Mouse (Mus musculus) T-helper 1 cell (primary cell): ENCODE data around the gene Kcnab2.

ENCODE experiments used
- in situ Hi-C: fragments of 300-600 bp; cut with MboI, MseI; formaldehyde crosslinking; loops from one replicate; pipeline ENCODE4 v1.15.1; 2025; ENCODE audit warnings: high pct_unique_total_duplicates

Gene Kcnab2

DNA sequence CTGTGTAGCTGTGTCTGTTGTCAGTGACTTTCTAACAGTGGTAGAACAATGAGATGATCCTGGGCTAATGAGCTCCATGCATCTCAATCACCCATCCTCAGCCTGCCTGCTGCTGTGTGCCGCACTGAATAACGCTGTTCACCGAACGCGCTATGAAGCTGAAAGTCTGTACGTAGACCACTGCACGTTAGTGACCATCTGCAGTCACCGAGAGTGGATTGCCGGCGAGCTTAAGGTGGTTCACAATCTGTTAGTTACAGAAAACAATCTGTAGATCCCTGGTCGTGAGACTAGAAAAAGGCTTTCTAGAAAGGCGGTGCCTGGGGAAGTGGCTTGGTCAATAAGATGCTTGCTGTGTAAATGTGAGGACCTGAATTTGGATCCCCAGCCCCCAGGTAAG, 23.5 kb downstream of the Kcnab2 start:
- in situ Hi-C loops, result loop anchor here (10.0 kb wide), 1 partner anchor 1691 kb away; the partner anchor contains the start of genes Trp73 and Wrap73

DNA sequence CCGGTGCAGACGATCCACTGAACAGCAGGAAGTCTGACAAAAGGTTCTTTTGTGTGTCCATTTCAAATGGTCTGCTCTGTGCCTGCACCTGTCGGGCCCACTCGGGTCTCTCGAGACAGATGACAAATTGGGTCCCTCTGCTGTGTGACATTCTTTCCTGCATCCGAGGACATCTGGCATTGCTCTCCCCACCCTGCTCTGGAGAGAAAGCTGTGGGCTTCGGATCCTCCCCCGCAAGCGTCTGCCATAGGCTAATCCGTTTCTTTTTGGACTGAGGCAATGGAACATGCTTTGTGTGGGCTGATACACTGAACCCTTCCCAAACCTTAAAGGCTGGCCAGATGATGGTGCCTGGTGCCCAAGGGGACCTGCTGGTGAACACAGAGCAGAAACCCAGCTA, 24.6 kb downstream of the Kcnab2 start:
- in situ Hi-C loops, result loop anchor here (10.0 kb wide), 1 partner anchor 1692 kb away; the partner anchor contains the start of genes Trp73 and Wrap73

DNA sequence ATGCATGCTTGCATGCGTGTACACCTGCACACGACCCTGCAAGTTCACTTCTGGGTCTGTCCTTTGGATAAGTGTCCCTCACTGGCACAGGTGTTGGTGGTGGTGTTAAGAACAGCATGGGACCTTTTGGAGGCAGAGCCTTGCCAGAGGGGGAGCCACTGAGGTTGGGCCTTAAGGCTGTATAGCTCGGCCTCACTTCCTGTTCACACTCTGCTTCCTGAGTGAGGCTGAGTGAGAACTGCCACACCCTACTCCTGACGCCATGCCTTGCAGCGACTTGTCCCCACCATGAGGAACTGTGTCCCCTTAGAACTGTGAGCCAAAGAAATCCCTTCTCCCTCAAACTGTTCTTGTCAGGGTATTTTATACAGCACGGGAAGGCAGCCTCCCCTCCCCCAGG, 26.3 kb downstream of the Kcnab2 start:
- in situ Hi-C loops, result loop anchor here (10.0 kb wide), 1 partner anchor 1693 kb away; the partner anchor contains the start of genes Trp73 and Wrap73

DNA sequence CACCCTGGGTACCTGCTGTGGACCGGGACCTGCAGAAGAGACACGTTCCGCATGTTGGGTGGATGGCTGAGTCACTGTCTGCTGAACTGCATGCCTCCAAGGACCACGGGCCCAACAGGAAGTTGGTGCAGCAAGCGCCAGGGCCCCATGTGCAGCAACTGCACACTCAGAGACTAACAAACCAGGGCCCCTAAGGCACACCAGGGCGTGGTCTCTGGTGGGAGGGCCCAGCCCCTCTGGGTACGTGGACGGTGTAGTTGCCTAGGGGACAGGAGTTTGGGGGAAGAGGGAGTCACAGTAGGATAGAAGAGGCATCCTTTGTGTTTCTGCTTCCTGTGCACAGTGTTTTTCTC, 29.0 kb downstream of the Kcnab2 start:
- in situ Hi-C loops, result no loop called here

DNA sequence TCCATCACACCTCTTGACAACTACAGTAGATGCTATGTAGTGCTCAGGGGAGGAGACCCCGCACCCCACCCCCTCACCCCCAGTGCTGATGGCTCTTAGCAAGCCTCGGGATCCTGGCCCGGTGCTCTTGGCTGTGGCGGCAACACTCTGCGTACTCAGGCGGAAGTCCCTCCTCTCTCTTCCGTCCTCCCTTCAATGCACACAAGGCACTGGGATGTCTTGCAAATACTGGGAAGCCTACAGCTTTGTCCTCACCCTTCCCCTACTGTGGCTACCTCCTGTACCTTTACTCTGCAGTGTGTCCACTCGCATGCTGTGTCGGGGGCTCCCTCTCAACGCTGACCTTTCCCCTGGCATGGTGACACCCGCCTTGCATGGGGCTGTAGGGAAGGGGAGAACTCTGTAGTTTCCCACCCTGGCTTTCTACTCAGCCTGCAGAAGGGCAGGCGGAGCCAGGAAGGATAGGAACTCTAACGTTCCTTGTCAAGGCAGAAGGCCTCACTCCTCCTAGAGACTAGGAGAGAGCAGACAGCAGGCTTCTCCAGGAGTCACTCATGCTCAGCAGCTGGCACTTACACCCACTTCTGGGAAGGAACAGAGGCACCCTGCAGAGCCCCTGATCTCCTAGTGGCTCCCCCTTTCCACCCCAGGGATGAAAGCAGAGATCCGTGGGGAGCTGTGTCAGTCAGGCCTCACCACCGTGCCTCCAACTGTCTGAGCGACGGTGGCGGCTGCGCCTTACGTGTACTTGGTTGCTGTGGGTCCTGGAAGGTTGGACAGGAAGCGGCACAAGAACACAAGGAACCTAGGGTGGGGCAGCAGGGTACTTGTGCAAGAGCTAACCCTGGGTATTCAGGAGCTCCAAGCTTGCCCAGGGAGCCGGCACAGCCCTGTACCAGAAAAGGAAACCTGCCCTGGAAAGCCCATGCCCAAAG, 29.7 kb downstream of the Kcnab2 start:
- in situ Hi-C loops, result no loop called here

DNA sequence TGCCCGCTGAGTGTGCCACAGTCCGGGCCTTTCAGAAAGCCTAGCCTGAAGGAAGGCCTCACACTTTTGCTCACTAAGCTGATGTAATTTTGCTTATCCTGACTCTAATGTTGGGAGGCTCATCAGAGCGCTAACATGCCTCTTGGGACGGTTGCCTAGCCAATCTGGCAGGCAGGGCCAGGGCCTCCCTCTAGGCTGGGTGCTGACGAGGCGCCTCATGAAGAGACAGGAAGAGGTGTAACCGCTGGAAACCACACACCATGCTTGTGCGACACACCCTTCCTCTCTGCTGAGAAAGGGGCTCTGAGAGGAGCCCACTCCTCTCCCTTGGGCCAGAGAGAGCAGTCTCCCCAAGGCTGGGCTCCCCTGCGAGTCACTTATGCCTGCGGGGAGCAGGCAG, 31.5 kb downstream of the Kcnab2 start:
- in situ Hi-C loops, result no loop called here

DNA sequence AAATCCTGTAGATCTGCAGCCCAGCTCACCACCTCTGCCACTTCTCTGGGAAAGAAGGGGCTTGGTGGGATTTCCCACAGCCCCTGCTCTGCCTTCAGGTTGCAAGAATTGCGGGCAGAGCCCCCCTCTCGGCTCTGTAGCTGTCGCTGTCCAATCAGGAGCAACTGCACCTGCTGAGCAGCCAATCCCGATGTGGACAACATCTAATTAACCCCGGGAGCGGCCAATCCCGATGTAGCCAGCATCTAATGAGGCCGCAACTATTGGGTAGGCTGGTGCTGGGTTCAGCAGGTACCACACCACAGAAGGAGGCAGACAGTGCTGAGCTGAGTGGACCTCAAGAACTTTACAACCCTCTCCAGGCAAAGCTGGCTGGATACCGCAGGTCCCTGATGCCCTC, 36.1 kb downstream of the Kcnab2 start:
- in situ Hi-C loops, result no loop called here

DNA sequence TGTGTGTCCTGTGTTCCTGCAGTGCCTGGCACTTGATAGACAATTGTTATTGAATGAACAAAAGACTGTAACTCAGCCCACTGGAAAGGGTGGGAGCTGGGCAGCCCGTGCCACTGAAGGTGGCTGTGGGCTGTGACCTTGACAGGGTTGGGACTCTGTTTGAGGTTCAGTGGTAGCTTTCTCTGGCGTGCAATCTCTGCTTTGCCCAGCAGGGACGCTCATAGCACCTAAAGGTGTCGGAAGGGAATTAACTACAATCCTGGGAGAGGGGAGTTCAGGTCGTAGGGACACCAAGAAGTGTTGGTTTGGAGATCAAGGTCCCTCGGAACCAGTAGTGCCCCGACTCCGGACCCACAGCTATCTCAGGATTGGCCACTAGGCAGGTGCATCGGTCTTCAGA, 36.8 kb downstream of the Kcnab2 start:
- in situ Hi-C loops, result no loop called here

DNA sequence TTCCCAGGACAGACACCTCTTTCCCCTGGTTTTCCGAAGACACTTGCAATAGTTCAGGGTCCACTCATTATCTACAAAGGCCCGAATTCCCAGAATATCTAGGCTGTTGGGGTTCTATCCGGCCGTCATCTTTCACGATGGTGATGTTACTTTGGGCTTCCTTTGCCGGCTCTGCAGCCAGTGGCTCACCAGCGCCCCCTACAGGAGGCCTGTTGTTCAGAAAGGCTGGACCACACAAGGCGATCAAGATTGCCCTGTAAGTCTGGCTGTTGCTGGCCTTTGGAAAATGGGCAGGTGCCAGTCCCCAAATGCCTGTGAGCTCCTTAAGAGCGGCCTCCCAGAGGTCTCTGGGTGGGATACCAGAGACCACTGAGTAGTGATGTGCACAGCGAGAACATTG, 42.4 kb downstream of the Kcnab2 start:
- in situ Hi-C loops, result loop anchor here (5.0 kb wide), 1 partner anchor 263 kb away; no protein-coding TSS in a partner anchor

DNA sequence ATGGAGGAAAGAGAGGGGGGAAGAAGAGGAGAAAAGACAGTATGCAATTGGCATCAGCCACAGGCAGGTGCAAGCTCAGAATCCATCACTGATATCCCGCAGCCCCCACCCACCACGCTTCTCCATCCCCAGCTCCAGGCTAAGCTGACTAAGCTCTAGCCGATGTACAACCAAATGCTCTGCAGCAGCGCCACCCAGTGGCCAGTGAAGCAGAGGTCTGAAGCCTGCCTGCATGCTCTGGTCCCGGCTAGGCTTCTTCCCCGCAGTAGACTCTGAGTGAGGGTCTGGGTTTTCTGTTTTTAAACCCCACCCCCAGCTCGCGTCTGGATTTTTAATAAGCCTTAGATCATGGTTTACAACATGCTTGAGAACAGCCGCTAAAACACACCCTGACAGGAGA, 42.8 kb downstream of the Kcnab2 start:
- in situ Hi-C loops, result loop anchor here (5.0 kb wide), 1 partner anchor 263 kb away; no protein-coding TSS in a partner anchor

DNA sequence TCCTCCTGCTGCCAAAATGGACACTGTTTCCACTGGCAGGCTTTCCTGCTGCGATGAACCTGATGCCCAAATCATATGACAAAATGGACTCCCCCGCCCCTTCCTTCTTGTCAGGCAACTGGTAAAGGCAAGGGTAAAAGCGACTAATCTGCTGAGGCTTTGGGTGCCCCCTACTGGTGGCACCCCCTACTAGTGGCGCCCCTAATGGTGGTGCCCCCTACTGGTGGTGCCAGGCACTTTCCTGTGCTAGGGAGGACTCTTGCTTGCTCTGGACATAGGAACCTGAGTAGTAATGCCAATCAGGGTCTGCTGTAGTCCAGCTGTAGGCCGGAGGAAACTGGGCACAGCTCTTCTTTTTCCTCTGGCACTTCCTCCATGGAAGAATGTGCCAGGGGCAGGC, 45.4 kb downstream of the Kcnab2 start:
- in situ Hi-C loops, result no loop called here

DNA sequence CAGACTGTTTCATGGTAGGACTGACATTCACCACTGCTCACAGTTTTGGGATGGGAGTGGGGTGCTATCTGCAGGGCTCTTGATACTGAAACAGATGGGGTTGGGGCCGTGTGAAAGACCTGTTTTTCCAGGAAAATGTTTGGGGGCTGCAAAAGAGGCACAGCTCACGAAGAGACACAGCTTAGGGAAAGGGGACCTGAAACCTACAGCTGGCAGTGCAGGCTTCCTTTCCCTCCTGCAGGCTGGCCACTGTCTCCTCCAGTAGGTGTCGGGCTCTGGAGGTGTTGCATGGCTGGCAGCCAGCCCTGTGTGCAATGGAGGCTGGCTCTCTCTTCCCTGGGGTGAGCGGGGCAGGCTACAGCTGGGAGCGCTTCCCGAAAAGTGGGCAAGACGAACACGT, 49.4 kb downstream of the Kcnab2 start:
- in situ Hi-C loops, result no loop called here

DNA sequence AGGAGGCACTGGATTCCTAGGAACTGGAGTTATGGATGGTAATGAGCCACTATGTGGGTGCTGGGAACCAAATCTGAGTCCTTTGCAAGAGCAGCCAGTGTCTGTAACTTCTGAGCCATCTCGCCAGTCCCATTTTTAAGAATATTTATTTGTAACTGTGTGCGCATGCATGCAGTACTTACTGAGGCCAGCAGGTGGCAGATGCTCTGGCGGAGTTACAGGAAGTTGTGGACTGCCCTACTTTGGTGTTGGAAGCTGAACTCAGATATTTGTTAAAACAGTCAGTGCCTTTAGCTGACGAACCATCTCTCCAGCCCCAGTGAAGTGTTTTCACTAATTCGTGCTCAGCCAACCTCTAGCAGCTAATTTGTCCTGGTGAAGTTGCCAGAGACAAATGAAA, 52.7 kb downstream of the Kcnab2 start:
- in situ Hi-C loops, result no loop called here

DNA sequence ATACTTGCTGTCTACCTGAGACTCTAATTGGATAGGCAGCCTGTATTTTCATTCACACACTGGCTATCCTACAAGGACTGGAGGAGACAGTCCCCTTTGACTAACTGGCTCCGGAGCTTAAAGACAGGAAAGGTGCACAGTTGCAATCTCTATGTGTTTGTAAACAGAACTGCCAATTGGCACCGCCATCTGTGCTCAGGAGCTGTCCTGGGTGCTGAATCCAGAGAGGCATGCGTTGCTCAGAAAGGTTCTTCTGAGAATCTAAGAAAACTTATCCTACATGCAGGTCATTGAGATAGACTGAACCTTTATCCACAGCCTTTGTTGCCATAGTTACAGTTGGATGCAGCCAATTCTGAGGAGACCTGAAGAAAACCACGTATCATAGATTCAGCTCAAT, 53.3 kb downstream of the Kcnab2 start:
- in situ Hi-C loops, result no loop called here

DNA sequence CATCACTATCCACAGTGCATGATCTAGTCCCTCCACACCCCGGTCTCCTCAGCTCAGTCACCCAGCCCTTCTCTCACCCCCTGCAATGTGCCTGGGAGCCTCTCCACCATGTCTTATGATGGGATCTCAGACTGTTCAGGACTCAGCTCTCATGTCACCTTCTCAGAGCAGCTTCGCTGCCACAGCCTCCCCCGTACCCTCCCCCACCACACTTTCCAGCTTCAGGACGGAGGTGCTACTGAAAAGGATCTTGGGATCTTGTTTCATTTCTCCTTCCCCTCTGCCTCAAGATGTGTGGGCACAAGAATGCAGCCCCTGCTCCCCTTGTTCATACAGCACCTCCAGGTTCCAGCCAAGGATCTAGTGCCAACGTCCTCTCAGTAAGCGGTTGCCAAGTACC, 54.1 kb downstream of the Kcnab2 start:
- in situ Hi-C loops, result no loop called here

DNA sequence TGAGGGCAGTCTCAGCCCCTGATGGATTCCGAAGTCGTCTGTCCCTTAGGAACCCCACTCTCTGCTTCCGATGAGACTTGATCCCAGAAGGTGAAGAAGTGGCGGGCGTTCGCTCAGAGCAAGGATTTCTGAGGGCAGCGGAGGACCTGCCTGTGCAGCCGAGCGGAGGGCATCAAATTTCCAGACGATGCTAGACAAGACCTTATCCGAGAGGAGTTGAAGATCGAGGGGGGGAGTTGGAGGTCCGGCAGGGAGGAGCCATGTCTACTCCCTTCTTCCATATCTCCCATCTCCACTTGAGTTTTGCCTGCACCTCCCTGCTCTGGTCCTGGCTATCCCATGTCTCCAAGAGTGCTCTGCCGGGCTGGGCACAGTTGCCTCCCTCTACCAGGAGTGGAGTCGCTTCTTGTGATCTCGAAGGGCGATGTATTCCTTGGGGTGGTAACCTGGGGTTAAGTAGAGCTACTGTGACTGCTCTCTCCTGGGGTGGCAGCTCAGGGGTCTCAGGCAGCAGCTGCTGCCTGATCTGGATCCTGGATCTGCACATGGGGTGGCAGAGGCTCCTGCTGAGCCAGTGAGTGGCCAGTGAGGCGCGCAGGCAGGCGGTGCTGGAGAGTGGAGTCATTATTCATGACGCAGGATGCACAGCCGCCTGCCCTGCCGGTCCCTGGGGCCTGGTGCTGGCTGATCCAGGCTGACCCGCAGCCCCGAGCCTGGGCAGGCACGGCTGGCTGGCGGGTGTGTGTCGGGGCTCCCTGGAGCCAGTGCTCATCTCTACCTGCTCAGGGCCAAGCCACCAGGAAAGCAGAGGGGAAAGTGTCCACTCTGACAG, 59.2 kb downstream of the Kcnab2 start:
- in situ Hi-C loops, result no loop called here

DNA sequence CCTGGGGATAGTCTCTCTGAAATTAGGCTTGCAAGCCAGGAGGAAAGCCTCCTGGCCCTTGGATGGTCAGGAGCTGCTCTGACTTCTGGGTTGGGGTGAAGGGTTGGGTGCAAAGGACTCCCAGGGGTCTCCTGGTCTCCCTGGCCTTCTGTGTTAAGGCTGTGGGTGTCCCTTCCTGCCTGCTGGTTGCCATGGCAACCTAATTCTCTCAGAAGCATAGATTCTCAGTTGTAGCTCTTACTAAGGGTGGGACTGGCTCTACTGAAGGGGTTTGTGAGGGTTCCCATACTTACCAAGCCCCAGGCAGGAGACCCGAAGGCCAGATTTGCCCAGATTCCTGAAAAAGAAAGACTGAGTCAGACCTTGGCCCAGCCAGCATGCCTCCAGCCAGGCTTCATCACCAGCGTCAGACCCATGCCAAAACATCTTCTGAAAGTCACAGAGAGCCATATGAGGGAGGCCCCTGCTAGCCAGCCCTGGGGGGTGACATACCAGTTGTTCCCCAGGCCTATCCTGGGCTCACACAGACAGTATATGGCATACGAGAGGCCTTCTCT, 65.1 kb downstream of the Kcnab2 start:
- in situ Hi-C loops, result no loop called here

DNA sequence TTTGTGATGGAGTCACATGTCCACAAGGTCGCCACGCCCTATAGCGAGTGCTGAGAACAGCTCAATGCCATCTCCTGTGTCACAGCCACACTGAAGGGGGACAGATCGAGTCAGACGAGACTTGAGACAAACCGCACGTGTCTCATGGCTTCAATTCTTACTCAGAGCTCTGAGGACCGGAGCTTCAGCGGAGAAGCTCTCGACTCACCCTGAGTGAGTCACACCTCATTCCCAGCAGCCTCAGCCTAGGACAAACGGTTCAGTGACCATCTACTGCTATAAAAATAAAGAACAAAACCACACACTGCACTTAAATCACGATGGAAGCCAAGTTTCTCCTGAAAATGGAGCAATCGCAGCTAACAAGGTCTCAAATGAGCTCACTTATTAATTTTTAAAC, 66.7 kb downstream of the Kcnab2 start:
- in situ Hi-C loops, result no loop called here

DNA sequence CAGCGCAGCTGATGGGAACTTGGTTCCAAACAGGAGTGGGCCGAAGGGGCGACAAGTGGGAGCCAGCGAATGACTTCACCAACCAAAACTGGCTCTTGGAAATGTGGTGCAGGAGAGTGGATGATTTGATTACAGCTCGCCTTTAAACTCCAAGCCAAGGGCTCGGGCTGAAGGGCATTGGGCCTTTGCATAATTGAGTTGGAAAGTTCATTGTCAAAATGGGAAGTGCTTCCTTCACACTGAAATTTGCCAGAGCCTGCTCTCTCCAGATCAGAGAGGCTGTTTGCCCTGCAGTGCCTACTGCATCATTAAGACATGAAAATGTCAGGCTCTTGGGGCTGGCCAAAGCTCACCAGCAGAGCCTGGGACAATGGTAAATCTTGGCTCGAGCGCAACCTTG, 71.1 kb downstream of the Kcnab2 start:
- in situ Hi-C loops, result no loop called here

DNA sequence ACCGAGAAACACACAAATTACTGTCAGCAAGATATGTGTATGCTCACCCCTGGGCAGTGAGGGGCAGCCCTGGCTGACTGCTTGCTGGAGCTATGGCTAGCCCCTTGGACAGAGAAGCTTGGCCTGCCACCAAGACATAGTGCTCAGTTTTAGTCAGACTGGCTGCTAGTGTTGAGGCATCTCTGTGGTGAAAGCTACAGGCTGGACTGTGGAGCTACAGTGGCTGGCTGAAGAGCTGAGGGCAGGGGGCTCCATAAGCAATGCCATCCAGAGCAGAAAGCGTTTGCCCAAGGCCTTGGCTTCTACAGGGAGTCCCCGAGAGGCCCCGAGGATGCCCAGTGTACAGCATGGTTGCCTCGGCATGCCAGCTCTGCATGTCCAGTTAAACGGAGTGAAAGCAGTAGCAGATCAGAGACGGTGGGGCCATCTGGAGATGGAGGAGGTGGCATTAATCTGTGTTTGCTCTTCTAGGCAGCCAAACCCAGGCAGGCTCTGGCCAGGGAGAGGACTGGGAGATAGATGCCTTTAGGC, 71.9 kb downstream of the Kcnab2 start:
- in situ Hi-C loops, result no loop called here

DNA sequence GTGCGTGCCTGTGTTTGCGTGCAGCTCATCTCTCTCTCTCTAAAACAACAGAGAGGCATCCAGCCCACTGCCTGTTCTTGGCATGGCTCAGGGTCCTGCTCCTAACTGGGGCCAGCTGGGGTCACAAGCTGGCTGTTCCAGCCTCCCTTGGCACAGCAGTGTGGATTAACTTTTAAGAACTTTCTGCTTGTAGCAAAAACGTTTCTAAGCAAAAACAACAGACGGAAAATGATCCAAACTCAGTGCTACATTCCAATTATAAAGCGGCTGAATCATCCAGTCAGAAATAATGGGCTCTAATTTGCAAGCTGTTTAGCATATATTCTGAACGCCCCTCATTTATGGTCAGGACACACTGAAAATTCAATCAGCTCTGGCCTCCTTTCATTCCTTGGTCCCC, 72.5 kb downstream of the Kcnab2 start:
- in situ Hi-C loops, result no loop called here

DNA sequence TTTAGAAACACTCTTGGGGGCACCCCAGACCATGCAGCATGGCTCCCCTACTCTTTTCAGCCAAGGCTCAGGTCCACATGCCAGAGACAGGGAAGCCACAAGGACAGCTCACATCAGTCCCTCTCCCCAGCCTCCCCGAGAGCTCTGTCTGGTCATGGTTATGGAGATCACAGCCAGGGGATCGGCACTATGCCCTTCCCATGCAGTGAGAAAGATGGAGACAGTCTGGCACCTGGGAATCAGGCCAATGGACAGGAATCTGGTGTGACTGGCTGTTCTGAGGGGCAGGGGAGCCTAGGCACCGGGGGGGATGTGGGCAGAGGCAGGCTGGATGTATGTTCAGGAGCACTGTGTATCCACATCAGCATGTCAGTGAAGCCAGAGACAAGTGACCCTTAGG, 78.7 kb downstream of the Kcnab2 start:
- in situ Hi-C loops, result no loop called here
